Mouse (Mus musculus) heart, embryonic 10.5 days (tissue): ENCODE measurements at regions not wholly inside any gene's neighbourhood (a gene's known extent, or its start where the extent isn't known, plus 50 kb on each side); places are given as distances from the start of the nearest gene placed in this dataset.

ENCODE experiments used
- DNase-seq: peaks from one replicate; pipeline ENCODE4 v3.0.0-alpha.2; 2017; ENCODE audit warnings: low spot score
- H3K27ac ChIP-seq: fragments of 300-500 bp; sonication (generic); 2 replicates; pipeline ENCODE4 v1.5.1; 2016; ENCODE audit warnings: mild to moderate bottlenecking
- H3K27me3 ChIP-seq: fragments of 300-500 bp; sonication (generic); 2 replicates; pipeline ENCODE4 v1.6.1; 2016; ENCODE audit warnings: mild to moderate bottlenecking; ENCODE audit not compliant: poor library complexity, insufficient read depth, severe bottlenecking
- H3K36me3 ChIP-seq: fragments of 300-500 bp; sonication (generic); 2 replicates; pipeline ENCODE4 v1.6.1; 2016; ENCODE audit warnings: mild to moderate bottlenecking, moderate library complexity
- H3K4me1 ChIP-seq: fragments of 300-500 bp; sonication (generic); 2 replicates; pipeline ENCODE4 v1.6.1; 2016; ENCODE audit warnings: mild to moderate bottlenecking
- H3K4me3 ChIP-seq: fragments of 300-500 bp; sonication (generic); 2 replicates; pipeline ENCODE4 v1.5.1; 2016; ENCODE audit warnings: mild to moderate bottlenecking, moderate library complexity
- H3K9me3 ChIP-seq: fragments of 300-500 bp; sonication (generic); 2 replicates; pipeline ENCODE4 v1.6.1; 2016; ENCODE audit warnings: mild to moderate bottlenecking, moderate library complexity
- WGBS: fragments of 180-500 bp; shearing (Covaris S2); methylation state at CpG from one replicate; pipeline ENCODE4 v1.1.7; 2016; 5-methylcytosine and 5-hydroxymethylcytosine counted together

DNA sequence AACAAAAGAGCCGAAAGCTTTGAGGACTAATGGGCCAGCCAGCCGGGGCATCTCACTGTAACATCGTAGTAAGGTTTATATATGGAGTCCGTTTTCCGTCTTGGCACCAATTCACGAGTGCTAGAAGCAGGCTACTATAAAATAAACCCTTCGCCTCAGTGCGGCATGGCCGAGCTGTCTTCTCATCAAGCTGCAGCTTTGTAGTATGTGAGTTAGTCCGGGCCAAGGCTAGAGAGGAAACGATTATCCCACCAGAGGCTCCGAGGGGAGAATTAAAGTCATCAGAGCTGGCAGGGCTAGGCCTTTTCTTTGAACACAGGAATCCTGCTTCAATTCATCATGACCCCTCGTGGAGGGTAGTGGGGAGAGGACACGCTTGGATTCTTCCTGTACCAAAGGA is 138.9 kb upstream of the Arglu1 start:
- Histone ChIP-seq H3K4me1 (no peaks in the 10 kb centered on the region), H3K9me3 (no peaks in the 10 kb centered on the region), H3K27me3 (no peaks in the 10 kb centered on the region), H3K27ac (no peak overlapping the region), H3K4me3 (no peak overlapping the region), H3K36me3 (no peaks in the 10 kb centered on the region)
- no peak for DNase-seq
- WGBS = 79% methylated on average over 14 of the region's 14 CpGs

DNA sequence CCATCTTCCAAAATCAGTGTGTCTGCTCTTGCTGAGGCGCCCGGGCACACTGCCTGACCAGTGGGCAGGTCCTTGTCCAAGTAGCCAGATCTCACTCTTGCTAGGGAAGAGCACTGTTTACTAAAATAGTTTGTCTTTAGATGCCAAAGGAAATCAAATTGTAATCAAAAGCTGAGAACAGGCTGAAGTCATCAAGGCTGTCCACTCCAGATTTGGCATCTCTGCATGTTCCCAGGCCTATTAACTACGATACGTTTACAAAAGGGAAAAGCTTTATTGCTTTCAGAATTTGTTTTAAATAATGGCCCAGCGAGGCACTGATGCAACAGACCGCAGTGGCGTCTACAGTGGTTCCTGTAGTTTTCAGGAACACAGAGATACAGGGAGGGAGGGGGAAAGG is 137.2 kb upstream of the Arglu1 start:
- DNase-seq = no peak
- H3K9me3 ChIP-seq = no peaks in the 10 kb centered on the region
- no peaks in the 10 kb centered on the region for H3K4me1 ChIP-seq
- no peaks in the 10 kb centered on the region for H3K36me3 ChIP-seq
- H3K27ac ChIP-seq = no peak overlapping the region
- H3K27me3 ChIP-seq = no peaks in the 10 kb centered on the region
- H3K4me3 ChIP-seq = no peak overlapping the region
- WGBS = 92% methylated on average over 7 of the region's 7 CpGs

DNA sequence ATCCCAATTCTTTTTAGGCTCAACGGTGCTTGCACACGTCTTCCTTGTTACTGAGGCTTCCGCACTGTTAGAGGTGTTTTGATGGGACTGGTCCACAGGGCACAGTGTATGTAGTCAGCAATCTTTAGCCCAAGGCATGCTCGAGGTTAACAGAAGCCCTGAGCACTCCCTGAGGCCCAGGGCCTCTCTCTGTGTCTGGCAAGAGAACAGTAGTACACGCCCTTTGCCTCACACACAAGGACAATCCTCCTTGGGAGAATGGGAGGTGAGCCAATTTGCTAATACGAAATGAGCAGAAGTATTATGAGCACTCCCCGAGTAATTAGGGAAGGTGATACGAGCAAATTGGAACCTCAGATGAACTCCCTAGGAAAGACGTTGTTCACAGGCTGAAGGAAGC is 136.5 kb upstream of the Arglu1 start:
- Histone ChIP-seq H3K27ac (no peak overlapping the region), H3K27me3 (no peaks in the 10 kb centered on the region), H3K9me3 (no peaks in the 10 kb centered on the region), H3K4me1 (no peaks in the 10 kb centered on the region), H3K4me3 (no peak overlapping the region), H3K36me3 (no peaks in the 10 kb centered on the region)
- WGBS = 79% methylated on average over 9 of the region's 9 CpGs
- DNase-seq = no peak

DNA sequence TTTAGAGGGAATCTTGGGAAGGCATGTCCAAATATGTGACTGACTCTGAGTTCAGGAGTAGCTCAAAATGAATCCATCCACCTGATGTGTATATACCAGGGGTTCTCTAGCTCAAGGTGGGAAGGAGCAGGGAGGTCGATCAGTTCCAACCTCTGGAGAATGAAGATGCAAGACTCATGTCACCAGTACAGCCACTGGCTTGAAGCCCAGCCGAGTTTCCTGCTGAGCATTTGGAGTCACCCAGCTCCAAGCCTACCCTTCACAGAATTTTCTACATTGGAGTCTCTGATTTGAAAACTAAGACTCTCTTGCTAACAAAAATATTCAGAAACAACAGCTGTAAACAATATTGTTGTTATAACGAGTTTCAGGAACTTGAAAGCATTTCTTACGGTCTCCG is 134.6 kb upstream of the Arglu1 start:
- H3K9me3 ChIP-seq = no peaks in the 10 kb centered on the region
- no peak for DNase-seq
- H3K4me3 ChIP-seq = no peak overlapping the region
- H3K27me3 ChIP-seq = no peaks in the 10 kb centered on the region
- WGBS = 78% methylated on average over 5 of the region's 5 CpGs
- no peaks in the 10 kb centered on the region for H3K36me3 ChIP-seq
- peaks cover 5% of the 10 kb centered on the region; the same call in 1 of the 2 replicates for H3K4me1 ChIP-seq
- no peak overlapping the region for H3K27ac ChIP-seq

DNA sequence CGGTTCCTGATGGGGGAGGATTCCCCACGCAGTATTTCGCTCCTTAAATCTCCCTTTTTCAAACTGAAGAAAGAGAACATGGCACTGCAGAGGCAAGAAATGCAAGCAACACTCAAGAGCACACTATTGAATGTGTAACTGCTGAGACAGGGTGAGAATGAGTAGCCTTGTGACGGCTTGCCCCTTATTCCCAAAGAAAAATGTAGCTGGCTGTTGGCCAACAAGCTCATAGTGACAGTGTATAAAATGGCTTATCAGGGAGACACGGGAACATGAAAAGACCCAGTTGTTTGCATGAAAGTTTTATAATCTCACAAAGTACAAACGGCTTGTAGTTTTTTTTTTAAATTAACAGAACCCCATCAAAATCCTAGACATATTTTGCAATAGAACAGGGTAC is 130.8 kb upstream of the Arglu1 start:
- Histone ChIP-seq H3K4me3 (no peak overlapping the region), H3K9me3 (no peaks in the 10 kb centered on the region), H3K36me3 (no peaks in the 10 kb centered on the region), H3K4me1 (peaks cover 5% of the 10 kb centered on the region; the same call in 1 of the 2 replicates), H3K27ac (no peak overlapping the region), H3K27me3 (no peaks in the 10 kb centered on the region)
- WGBS = 62% methylated on average over 6 of the region's 6 CpGs
- DNase-seq = no peak

DNA sequence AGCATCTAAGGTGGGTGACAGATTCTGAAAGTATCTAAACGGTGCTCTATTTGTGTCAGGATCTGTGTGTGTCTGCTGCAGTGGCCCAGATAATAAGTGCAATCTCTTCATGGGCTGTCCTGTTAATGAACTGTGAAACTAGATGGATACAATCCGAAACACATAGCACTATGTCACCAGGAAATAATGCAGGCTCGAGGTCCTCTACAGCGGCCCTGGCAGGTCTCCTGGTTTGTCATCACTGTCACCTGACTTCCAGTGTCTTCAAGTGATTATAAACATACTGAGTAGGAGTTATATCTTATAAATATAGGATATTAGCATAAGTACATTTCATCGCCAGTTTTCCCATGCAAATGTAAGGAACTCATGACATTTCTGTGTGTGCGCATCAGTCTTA is 130.3 kb upstream of the Arglu1 start:
- Histone ChIP-seq H3K9me3 (no peaks in the 10 kb centered on the region), H3K27me3 (no peaks in the 10 kb centered on the region), H3K36me3 (no peaks in the 10 kb centered on the region), H3K4me1 (peaks cover 5% of the 10 kb centered on the region; the same call in 1 of the 2 replicates), H3K4me3 (no peak overlapping the region), H3K27ac (no peak overlapping the region)
- no peak for DNase-seq
- WGBS = 69% methylated on average over 6 of the region's 6 CpGs

DNA sequence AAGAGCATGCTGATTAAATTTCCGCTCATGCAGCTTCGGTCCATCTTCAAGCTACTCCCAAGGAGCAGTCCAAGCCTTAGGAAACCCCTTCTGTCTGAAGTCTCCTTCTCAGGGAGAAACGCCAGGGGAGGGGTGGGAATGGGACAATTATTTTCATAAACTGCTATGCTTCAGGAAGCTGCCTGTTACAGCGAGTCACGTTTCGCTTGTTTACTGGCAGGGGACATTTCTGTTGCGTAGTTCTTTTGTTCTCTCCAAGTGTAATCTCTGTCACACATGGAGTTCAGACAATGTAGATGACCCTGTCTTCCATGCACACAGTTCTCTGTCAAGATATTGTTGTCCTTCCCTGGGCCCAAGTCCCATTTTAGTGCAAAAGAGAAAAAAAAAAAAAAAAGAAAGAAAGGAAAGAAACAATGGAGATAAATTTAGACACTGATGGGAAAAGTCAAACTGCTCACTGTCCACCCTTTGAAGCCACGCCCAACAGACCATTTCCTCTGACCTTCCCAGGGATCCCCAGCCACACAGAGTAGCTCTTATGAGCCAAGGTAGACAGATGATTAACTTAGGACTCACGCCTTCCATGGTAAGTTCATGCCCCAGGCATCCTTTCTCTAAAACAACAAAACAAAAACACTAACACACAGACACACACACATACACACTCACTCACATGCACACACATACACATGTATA is 129.1 kb upstream of the Arglu1 start:
- Histone ChIP-seq H3K27me3 (no peaks in the 10 kb centered on the region), H3K36me3 (no peaks in the 10 kb centered on the region), H3K9me3 (no peaks in the 10 kb centered on the region), H3K27ac (no peak overlapping the region), H3K4me3 (no peak overlapping the region), H3K4me1 (peaks cover 5% of the 10 kb centered on the region; the same call in 1 of the 2 replicates)
- 79% methylated on average over 9 of the region's 9 CpGs for WGBS
- DNase-seq = no peak

DNA sequence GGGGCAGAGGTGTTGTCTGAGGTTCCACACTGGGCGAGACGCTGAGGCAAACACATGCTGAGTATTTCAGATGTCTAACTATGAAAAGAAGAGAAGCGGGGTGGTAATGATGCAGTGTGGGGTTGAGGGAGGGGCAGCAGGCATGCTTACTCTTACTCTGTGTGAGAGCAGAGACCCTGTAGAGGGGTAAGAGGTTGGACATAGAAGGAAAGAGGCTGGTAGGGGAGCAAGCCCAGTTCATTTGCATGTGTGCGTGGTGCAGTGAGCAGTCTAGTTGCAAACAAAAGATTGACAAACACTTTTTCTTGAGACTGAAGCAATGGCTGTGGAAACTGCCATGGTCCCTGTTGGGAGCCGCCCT is 122.5 kb upstream of the Arglu1 start:
- DNase-seq = no peak
- Histone ChIP-seq H3K4me3 (no peak overlapping the region), H3K27me3 (no peaks in the 10 kb centered on the region), H3K9me3 (no peaks in the 10 kb centered on the region), H3K36me3 (no peaks in the 10 kb centered on the region), H3K27ac (no peak overlapping the region), H3K4me1 (no peaks in the 10 kb centered on the region)
- 87% methylated on average over 5 of the region's 5 CpGs for WGBS

DNA sequence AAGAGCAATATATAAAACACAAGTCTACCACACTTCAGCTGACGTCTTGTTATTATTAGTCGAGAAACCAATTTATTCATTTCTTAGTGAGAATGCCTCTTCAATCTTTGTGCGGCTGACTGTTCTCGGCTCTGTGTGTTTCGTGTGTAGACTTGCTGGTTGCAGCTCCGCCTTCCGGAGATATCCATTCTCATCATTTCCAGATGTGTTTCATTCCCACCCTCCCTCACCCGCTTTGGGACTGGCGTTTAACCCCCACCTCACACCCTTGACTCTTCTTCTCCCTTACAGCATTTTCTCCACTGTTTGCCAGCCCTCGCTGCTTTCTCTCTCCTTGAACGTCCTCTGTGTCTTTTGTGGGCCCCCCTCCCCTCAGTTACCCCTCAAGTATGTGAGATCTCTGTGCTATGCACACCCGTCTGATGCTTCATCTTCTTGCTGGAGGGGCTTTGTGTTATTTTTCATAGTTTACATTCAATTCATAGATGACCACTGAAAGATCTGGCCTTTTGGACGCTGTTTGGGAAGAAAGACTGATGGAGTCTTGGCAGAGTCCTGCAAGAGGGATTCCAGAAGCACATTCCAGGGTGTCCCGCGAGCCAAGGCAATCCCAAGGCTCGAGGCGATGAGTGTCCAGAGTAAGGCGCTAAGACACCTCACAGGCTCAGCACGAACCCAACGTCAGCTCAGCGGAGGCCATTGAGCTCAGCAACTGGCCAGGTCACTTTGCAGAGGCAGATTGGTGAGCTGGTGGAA is 121.9 kb upstream of the Arglu1 start:
- H3K36me3 ChIP-seq = no peaks in the 10 kb centered on the region
- WGBS = 78% methylated on average over 21 of the region's 21 CpGs
- no peak for DNase-seq

DNA sequence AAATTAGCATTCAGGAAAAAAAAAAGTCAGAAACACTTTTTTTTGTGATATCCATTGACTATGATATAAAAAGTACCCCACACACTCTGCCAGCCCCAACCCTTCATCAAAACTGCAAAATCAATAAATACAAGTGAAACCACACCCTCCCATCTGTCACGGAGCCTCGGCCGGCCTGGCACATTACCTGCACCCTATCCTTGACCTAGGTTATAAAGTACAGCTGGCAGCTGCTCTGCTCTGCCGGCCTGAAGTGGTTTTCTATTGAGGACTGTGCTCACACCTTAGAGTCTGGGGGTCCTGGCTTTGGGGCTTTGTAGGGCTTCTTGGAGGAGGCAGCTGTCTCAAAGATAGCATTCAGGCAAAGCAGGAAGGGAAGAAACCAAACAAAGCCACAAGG is 120.6 kb upstream of the Arglu1 start:
- H3K36me3 ChIP-seq = no peaks in the 10 kb centered on the region
- no peaks in the 10 kb centered on the region for H3K9me3 ChIP-seq
- H3K27ac ChIP-seq = no peak overlapping the region
- H3K4me3 ChIP-seq = no peak overlapping the region
- DNase-seq = no peak
- H3K4me1 ChIP-seq = no peaks in the 10 kb centered on the region
- no peaks in the 10 kb centered on the region for H3K27me3 ChIP-seq
- 81% methylated on average over 4 of the region's 4 CpGs for WGBS

More for the DNA sequence above, 121.9 kb upstream of the Arglu1 start:
- Histone ChIP-seq H3K4me3 (no peak overlapping the region), H3K9me3 (no peaks in the 10 kb centered on the region), H3K27ac (no peak overlapping the region), H3K27me3 (no peaks in the 10 kb centered on the region), H3K4me1 (no peaks in the 10 kb centered on the region)

DNA sequence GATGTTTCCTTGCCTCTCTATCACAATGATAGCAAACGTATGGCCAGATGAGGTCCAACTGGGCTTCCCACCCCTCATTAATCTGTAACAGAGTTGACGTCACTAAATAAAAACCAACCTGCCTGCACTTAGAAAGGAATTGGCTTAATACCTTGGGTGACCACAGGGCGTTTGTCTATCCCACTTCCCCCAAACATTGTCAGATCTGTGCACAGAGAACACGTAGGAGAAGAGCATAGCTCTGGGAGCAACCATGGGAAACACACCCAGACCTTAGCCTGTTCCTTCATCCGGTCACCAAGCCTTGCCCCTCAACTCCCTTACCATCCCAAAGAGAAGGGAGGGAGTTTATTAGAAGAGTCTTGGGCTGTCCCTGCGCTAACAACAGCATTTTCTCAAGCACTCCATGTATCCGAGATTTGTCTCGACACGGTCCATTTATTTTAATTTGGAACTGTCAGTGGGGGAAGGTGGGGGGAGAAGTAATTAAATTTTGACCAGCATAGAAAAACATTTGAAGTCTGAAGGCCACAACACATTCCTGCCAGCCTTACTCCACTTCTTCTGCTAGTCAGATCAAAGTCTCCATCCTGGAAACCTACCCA is 119.6 kb upstream of the Arglu1 start:
- no peaks in the 10 kb centered on the region for H3K36me3 ChIP-seq
- no peaks in the 10 kb centered on the region for H3K27me3 ChIP-seq
- no peaks in the 10 kb centered on the region for H3K9me3 ChIP-seq
- H3K27ac ChIP-seq = no peak overlapping the region
- DNase-seq = no peak
- no peak overlapping the region for H3K4me3 ChIP-seq
- no peaks in the 10 kb centered on the region for H3K4me1 ChIP-seq
- 69% methylated on average over 9 of the region's 9 CpGs for WGBS

DNA sequence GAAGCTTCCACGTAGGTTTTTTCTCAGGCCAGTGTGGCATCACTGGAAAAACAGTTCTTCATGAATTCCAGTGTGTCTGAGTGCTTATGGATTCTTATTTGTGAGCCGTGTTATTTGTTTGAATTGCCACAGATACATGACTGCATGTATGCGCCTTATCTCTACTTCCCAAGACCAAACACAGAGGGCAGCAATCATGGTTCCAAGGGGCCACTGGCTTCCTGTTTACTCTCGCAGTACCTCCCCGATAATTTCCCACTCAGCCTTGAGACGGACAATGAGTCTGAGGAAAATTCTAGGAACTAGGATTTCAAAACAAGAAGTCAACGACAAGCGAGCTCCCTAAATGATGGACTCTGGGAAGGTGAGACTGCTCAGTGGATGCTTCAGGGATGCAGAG is 119.0 kb upstream of the Arglu1 start:
- WGBS = 73% methylated on average over 8 of the region's 8 CpGs
- no peaks in the 10 kb centered on the region for H3K4me1 ChIP-seq
- no peaks in the 10 kb centered on the region for H3K36me3 ChIP-seq
- no peak overlapping the region for H3K27ac ChIP-seq
- H3K4me3 ChIP-seq = no peak overlapping the region
- no peak for DNase-seq
- H3K27me3 ChIP-seq = no peaks in the 10 kb centered on the region
- no peaks in the 10 kb centered on the region for H3K9me3 ChIP-seq

DNA sequence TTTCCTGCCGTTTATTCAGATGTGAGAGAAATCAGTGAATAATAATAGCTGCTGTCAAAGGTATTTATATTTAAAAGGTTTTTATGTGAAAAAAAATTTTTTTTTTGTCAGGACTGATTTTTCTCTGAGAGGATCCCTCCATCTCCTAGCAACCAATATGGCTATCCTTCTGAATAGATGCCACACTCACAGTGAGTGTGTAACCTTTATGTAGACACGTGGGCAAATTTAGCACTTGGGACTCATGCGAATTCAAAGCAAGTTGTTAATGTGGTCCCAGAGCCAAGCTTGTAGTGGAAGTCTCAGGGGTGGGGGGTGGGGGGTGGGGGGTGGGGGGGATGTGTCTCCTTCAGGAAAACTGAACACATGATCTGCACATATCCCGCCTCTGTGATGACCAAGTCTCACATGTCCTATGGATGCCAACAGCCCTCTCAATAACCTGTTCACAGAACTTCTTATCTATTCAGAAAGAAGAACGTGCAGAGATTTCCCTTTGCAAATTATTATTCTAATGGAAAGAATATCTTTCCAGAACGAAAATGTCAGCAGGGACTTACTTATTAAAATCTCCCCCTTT is 112.5 kb upstream of the Arglu1 start:
- Histone ChIP-seq H3K27ac (no peak overlapping the region), H3K36me3 (no peaks in the 10 kb centered on the region), H3K4me1 (peaks cover 7% of the 10 kb centered on the region), H3K9me3 (no peaks in the 10 kb centered on the region), H3K27me3 (no peaks in the 10 kb centered on the region), H3K4me3 (no peak overlapping the region)
- no peak for DNase-seq
- 75% methylated on average over 6 of the region's 6 CpGs for WGBS
